Mouse (Mus musculus) CH12.LX (cell line): Measurements from ENCODE around the gene Cryzl1. TPM values are rescaled to one million over a fixed set of nuclear protein-coding genes. Genes with fewer than 3 reads are reported as not detected.

Source experiments
- DNase-seq: peaks from one replicate; pipeline ENCODE4 v3.0.0-alpha.2; 2013; ENCODE audit errors: extremely low read depth
- H3K27ac ChIP-seq: 2 replicates; pipeline ENCODE4 v1.5.1; 2012; ENCODE audit warnings: low read depth, mild to moderate bottlenecking, control low read depth, moderate library complexity; ENCODE audit not compliant: insufficient read depth
- H3K27me3 ChIP-seq: replicated peaks from 2 replicates; pipeline ENCODE3; 2012; ENCODE audit warnings: inconsistent platforms
- H3K36me3 ChIP-seq, 2 experiments: replicated peaks in 1 of 2; 2 replicates each; pipeline versions ENCODE3 to v1.6.1; 2012; ENCODE audit warnings: inconsistent platforms in 1 of 2, low read length in 1 of 2, mild to moderate bottlenecking in 1 of 2, mixed read lengths in 1 of 2, moderate library complexity in 1 of 2; ENCODE audit not compliant: control insufficient read depth in 1 of 2, insufficient read depth in 1 of 2
- H3K4me1 ChIP-seq, 2 experiments: 2 replicates each; pipeline ENCODE4 v1.6.1; 2012; ENCODE audit warnings: inconsistent platforms in 1 of 2, moderate library complexity in 1 of 2; ENCODE audit not compliant: insufficient read depth in 2 of 2, control insufficient read depth in 1 of 2
- H3K4me2 ChIP-seq: 2 replicates; pipeline ENCODE4 v1.6.1; 2012; ENCODE audit warnings: low read depth, mild to moderate bottlenecking, control low read depth; ENCODE audit not compliant: poor library complexity, insufficient read depth, severe bottlenecking
- H3K4me3 ChIP-seq, 3 experiments: fragments of 150-350 bp in 1 of 3; sonication (generic) in 1 of 3; replicated peaks in 1 of 3; 2 replicates each; pipeline versions ENCODE3 to v1.5.1; 2011 to 2012; ENCODE audit warnings: low read depth in 2 of 3, low read length in 2 of 3, mild to moderate bottlenecking in 2 of 3, moderate library complexity in 2 of 3, control low read depth in 1 of 3, improper control_type of control experiment in 1 of 3, inconsistent platforms in 1 of 3, mixed read lengths in 1 of 3; ENCODE audit not compliant: poor library complexity in 1 of 3
- H3K79me2 ChIP-seq: replicated peaks from 2 replicates; pipeline ENCODE4 v1.6.1; 2012; ENCODE audit warnings: mild to moderate bottlenecking, moderate library complexity; ENCODE audit not compliant: control insufficient read depth, poor library complexity, insufficient read depth, severe bottlenecking; ENCODE audit errors: extremely low read depth
- H3K9ac ChIP-seq: 2 replicates; pipeline ENCODE4 v1.6.1; 2012; ENCODE audit warnings: low read depth, mild to moderate bottlenecking, control low read depth, moderate library complexity; ENCODE audit not compliant: insufficient read depth
- H3K9me3 ChIP-seq: replicated peaks from 2 replicates; pipeline ENCODE3; 2012; ENCODE audit warnings: low read length, inconsistent platforms, mixed read lengths
- ELF1 ChIP-seq: IDR thresholded peaks from 2 replicates; pipeline ENCODE4 v1.6.1; 2014; ENCODE audit warnings: low read depth, mild to moderate bottlenecking, inconsistent platforms, low read length, improper control_type of control experiment
- EP300 ChIP-seq: IDR thresholded peaks from 2 replicates; pipeline ENCODE4 v1.6.1; 2011; ENCODE audit warnings: low read length, improper control_type of control experiment
- ETS1 ChIP-seq: conservative IDR thresholded peaks from 2 replicates; pipeline ENCODE4 v1.6.1; 2012; ENCODE audit warnings: low read depth, mild to moderate bottlenecking, inconsistent platforms, low read length, improper control_type of control experiment, moderate library complexity
- JUND ChIP-seq: conservative IDR thresholded peaks from 2 replicates; pipeline ENCODE4 v1.6.1; 2011; ENCODE audit warnings: low read depth, low read length, improper control_type of control experiment
- NELFE ChIP-seq: IDR thresholded peaks from 2 replicates; pipeline ENCODE4 v1.6.1; 2011; ENCODE audit warnings: low read depth, low read length, improper control_type of control experiment
- NRF1 ChIP-seq: IDR thresholded peaks from 2 replicates; pipeline ENCODE4 v1.6.1; 2014; ENCODE audit warnings: low read depth, mild to moderate bottlenecking, inconsistent platforms, low read length, improper control_type of control experiment, moderate library complexity
- POLR2AphosphoS2 ChIP-seq: IDR thresholded peaks from 2 replicates; pipeline ENCODE4 v1.6.1; 2011; ENCODE audit warnings: low read depth, low read length, improper control_type of control experiment
- TBP ChIP-seq: conservative IDR thresholded peaks from 2 replicates; pipeline ENCODE4 v1.6.1; 2011; ENCODE audit warnings: low read depth, low read length, improper control_type of control experiment
- UBTF ChIP-seq: IDR thresholded peaks from 2 replicates; pipeline ENCODE4 v1.6.1; 2012; ENCODE audit warnings: low read depth, mild to moderate bottlenecking, inconsistent platforms, low read length, improper control_type of control experiment, moderate library complexity
- USF1 ChIP-seq: IDR thresholded peaks from 2 replicates; pipeline ENCODE4 v1.6.1; 2014; ENCODE audit warnings: low read depth, mild to moderate bottlenecking, inconsistent platforms, low read length, improper control_type of control experiment
- dilution Hi-C: fragments of 300-500 bp; cut with MboI; formaldehyde crosslinking; loops from 2 replicates; pipeline ENCODE4 v1.14.3; 2020; ENCODE audit warnings: low sequenced_read_pairs; ENCODE audit not compliant: extremely low pct_unique_long_range_greater_than_20kb, extremely low pct_ligation_motif_present
- in situ Hi-C: fragments of 300-500 bp; cut with MboI; formaldehyde crosslinking; loops from 3 replicates; pipeline ENCODE4 v1.14.3; 2019; ENCODE audit warnings: low sequenced_read_pairs, low pct_ligation_motif_present, low pct_unique_long_range_greater_than_20kb, mixed read lengths
- polyA plus RNA-seq: library from polyadenylated mRNA; unstranded; fragments of >175 nt; gene quantifications from 2 replicates; pipeline ENCODE4 v1.2.1, GENCODE M21; 2012; ENCODE audit warnings: low read depth; ENCODE audit not compliant: insufficient read length
- total RNA-seq, 2 experiments: library from RNA; depleted of rRNA; stranded (reverse); fragments of 300-350 nt in 1 of 2; fragments of >200 nt in 1 of 2; gene quantifications; 2 replicates each; pipeline ENCODE4 v1.2.3; 2012 to 2014

Cryzl1 gene
- total and polyA plus RNA-seq, 3 experiments: 105 to 115 (median 111) TPM

DNA sequence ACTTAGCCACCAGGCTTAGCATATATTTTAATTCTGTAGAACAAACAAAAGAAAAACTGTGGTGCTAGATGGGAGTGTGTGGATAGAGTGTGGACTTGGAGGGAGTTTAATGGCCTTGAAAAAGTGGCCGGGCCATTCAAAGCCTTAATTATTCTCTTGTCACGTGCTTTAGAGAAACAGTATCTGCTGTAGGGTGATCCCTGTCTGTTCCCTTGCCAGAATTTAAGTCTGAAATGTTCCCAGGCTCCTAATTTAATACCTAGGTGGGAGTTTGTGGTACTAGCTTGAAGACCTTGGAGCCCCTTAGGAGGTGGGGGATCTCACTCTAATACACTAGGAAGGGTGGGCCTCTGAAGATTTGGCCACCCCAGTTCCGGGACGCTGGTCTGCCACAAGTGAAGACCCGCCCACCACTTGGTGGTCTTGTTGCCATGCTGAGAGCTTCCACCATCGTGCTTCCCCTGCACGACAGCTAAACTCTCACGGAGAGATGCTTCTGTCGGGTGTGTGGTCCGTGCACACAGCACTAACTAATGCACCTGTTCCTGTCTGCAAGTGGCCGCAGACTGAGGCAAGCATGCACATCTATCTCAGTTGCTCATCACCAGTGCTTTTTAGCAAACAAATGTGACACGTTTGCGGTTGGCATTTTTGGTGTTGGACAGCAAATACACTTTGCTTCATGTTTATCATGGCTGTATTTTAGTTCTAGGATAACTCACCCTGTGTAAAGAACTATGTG, 23.0 kb upstream of the Cryzl1 start:
- dilution Hi-C loops: no loop called here
- Histone ChIP-seq H3K4me2 (no peak overlapping the region), H3K79me2 (0 out of 2 replicates have a peak, but pooled peaks cover 2% of the 10 kb centered on the region), H3K9me3 (no peaks in the 10 kb centered on the region), H3K9ac (no peak overlapping the region), H3K27me3 (no peaks in the 10 kb centered on the region), H3K4me1 (peaks cover 10 to 20% of the 10 kb centered on the region in 2 experiments), H3K36me3 (peaks cover 2 to 31% of the 10 kb centered on the region in 2 experiments), H3K4me3 (no peak overlapping the region), H3K27ac (no peak overlapping the region)
- in situ Hi-C loops: no loop called here
- TF ChIP-seq POLR2AphosphoS2 (no peak), ETS1 (no peak), UBTF (no peak), EP300 (no peak), JUND (no peak), TBP (no peak), NRF1 (no peak)
- no peak for DNase-seq

- no peak overlapping the region for H3K4me2 ChIP-seq
- peaks cover 11 to 22% of the 10 kb centered on the region in 2 experiments for H3K4me1 ChIP-seq
- DNase-seq: no peak
- peaks cover 2 to 36% of the 10 kb centered on the region in 2 experiments for H3K36me3 ChIP-seq
- no peak overlapping the region for H3K27ac ChIP-seq
- H3K79me2 ChIP-seq: 0 out of 2 replicates have a peak, but pooled peaks cover 7% of the 10 kb centered on the region
- no peaks in the 10 kb centered on the region for H3K9me3 ChIP-seq
- no peak for TF ChIP-seq USF1
- TF ChIP-seq EP300: no peak
- TF ChIP-seq NELFE: no peak
- TF ChIP-seq ELF1: no peak
- H3K27me3 ChIP-seq: no peaks in the 10 kb centered on the region
- dilution Hi-C loops: no loop called here
- in situ Hi-C loops: no loop called here
- H3K4me3 ChIP-seq: no peak overlapping the region
- no peak overlapping the region for H3K9ac ChIP-seq
These were observed 18.8 kb upstream of the Cryzl1 start for GRCm38 (mm10) chr16:91747567-91747966.
